Mouse (Mus musculus): ENCODE results near the gene Slit1.

The Slit1 gene

DNA sequence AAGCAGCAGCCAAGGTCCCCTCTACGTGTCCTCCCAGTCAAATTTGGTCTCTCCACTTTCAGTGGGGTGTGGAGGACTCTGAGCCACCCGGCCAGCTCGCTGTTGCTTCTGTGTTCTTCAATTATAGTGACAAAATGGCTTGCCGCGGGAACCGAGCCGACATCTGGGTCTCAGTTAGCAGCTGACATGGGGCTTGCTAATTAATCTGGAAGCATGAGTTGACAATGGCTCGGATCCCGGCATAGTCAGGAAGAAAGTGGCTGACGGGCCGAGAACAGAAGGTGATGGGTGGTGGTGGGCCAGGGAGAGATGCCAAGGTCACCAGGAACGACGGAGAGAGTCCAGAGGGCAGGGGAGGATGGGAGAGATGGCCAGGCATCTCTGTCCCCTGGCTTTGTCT lies 55.2 kb downstream of the Slit1 start:
- peak; percentile 73 for DNase-seq (ENCODE audit: inconsistent ontology term)

DNA sequence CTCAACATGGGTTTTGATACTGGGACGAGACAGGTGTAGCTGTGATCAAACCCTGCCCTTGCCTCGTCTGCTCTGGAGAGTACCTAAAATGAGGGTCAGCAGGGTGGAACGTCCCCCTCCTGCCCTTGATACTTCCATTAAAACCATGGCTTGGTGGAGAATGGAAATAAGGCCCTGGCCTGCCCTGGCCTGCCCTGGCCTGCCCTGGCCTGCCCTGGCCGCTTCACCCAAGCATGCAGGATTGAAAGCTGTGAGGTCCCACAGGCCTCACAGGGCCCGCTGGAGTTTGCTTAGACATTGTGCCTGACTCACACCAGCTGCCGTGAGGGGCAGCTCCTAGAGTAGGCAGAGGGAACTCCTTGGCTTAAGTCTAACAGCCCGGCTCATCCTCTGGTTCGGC lies 55.6 kb downstream of the Slit1 start:
- no peak for DNase-seq (ENCODE audit: inconsistent ontology term)

DNA sequence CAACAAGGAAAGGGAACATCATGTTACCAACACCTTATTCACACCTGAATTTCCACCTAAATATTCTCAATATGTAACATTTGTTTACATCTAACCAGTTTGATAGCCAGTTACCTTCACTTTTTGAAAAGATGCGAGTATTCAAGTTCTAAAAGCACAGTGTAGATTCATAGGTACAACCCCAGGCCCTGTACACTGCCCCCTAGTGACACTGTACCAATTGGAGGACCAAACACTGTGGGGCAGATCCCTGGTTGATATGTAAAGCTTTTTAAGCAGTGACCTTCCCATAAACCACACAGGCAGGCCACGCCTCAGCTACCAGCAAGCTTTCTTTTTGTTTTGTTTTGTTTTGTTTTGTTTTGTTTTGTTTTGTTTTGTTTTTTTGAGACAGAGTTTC lies 57.3 kb downstream of the Slit1 start:
- no peak for DNase-seq (ENCODE audit: inconsistent ontology term)

DNA sequence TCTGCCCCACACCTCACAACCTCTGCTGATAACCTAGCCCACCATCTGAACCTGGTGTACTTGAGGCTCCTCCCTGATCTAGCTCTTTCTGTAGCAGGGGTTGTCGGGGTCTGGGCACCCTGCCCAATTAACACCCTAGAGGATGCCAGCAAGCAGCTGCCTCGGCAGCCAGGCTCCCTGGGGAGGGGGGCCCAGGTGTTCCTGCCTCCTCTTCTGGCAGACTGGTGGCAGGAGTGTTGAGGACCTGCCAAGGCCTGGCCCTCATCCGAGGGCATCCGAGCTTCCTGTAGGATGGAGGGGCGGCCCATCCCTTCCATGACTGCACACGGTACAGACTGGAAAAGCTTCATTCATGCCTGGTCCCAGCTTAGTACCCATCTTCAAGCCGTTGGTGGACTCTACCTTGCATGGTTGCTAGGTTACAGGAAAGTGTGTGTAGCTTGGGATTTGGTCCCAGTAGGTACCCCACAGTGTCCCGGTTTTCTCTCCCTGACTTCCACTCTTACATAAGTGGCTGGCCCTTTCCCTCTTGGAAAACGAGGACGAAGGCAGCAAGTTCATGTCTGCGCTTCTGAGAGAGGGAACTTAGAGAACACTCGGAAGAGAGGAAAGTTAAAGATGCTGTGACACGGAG lies 57.9 kb downstream of the Slit1 start:
- DNase-seq (ENCODE audit: inconsistent ontology term) = no peak

DNA sequence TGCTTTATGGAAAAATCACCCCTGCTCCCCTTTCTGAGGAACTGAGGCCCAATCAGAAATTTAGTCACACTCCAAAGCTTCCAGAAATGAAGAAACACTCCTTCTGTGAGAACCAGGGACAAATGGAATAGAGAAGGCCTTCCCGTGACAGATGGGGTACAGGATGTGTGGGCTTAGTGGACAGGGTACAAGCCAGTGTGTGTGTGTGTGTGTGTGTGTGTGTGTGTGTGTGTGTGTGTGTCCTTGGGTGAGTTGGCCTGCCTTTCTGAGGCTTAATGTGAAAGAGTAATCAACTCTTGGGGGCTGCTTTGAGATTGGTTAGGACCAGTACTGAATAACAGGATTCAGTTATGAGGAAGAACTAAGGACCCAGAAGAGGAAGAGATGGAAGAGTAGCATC lies 58.6 kb downstream of the Slit1 start:
- no peak for DNase-seq (ENCODE audit: inconsistent ontology term)

DNA sequence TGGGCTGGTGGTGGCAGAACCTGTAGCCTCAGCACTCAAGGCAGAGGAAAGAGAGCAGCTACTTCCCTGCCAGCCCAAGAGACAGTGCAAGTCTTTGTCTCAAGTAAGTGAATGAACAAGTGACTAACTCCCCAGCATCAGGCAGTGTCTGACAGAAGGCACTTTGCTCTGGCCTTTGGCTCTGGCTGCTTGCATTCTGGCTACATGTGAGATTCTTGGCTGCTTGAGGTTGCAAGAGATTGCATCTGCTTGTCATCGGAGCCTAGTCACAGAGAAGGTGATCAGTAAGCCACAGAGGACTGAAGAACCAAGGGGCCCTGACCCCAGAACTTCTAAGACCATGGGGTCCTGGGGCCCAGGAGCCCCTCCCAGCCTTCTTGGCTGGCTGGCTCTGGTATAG lies 59.5 kb downstream of the Slit1 start:
- DNase-seq (ENCODE audit: inconsistent ontology term) = peak; percentile 55

DNA sequence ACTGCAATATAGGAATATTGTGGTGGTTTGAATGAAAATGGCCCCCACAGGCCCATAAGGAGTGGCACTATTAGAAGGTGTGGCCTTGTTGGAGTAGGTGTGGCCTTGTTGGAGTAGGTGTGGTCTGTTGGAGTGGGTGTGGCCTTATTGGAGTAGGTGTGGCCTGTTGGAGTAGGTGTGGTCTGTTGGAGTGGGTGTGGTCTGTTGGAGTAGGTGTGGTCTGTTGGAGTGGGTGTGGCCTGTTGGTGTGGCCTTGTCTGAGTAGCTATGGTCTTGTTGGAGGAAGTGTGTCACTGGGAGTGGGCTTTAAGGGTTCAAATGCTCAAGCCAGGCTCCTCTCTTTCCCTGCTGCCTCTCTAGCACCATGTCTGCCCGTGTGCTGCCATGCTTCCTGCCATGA lies 63.2 kb downstream of the Slit1 start:
- DNase-seq (ENCODE audit: inconsistent ontology term) = no peak

DNA sequence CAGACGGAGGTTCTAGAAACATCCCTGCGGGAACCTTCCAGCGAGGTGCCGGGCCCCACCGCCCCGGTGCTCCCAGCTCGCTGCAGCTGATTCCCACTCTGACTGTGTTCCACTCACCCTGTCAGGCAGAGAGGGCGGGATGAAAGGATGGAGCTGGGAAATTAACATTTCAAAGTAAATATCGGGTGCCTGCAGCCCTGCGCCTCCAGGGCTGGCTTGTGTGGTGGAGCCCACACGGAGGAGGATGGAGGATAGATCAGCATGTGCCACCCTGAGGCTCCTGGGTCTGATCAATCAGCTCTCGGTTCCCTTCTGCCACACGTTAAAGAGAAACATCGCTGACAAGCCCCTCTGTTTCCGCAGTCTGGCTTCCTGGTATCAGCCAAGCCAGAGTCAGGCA lies 64.4 kb downstream of the Slit1 start:
- DNase-seq (ENCODE audit: inconsistent ontology term) = no peak

DNA sequence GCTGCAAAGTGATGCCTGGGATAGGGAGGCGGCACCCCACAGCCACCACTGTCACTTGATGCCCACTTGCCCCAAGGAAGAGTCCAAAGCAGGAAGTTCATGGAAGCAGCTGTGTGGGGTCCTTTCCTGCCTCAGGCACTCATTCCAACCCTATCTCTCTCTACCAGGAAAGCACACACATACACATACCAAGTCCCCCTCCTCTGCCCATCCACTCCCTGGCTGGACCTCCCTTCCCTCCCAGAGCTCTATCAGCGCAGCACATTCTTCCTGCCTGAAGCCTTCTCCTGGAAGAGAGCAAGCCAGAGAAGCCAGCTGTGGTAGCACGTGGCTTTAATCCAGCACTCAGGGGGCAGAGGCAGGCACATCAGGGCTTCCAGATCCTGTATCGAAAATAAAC lies 65.9 kb downstream of the Slit1 start:
- DNase-seq (ENCODE audit: inconsistent ontology term) = no peak

DNA sequence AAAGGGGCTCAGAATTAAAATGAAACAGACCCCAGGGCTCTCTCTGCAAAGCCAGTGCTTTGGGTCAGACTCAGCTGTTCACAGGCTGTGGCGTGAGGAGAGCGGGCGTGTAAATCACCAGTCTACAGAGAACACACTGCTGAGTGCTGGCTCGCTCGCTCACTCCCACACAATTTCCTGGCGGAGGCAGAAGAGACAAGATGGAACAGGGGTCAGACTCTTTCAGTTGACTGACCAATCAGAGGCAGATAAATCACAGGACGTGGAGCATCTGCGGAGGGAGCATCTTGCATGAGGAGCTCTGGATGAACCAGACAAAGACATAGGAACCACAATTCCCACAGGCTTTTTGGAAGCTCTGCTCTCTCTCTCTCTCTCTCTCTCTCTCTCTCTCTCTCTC lies 67.9 kb downstream of the Slit1 start:
- DNase-seq (ENCODE audit: inconsistent ontology term) = peak; percentile 60

DNA sequence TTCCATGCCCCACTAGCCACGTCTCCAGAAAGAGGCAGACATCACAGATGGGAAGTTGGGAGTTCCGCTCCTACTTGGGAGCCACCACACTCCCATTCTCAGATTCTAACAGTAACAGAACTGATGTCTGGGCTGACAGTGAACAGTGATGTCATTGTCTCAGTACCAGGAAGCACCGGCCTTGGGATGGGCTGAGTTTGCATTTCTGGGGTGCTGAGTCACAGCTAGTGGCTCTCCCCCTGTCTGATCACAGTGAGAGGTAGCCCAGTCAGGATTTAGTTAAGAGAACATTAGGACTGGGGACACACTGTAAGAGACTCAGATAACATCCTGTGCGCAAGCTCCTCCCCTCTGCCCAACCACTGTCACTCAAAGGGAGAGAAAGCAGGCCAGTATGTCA lies 69.1 kb downstream of the Slit1 start:
- peak; percentile 67 for DNase-seq (ENCODE audit: inconsistent ontology term)

DNA sequence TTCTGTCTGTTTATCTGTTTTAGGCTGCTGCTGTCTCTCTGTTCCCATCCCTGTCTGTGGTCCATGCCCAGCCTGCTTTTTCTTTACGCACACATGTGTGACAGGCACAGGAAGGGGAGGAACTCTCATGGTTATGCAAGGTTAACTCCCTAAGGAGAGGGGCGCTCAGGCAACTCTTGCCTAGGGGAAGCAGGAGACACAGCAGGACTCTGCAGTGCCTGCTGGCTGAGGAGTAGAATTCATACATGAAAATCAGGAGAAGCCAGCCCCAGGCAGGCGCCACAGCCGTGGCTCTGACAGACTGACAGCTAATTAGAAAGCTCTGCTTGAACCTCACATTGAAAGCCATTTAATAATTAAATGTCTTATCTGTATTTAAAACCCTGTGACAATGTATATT lies 70.6 kb downstream of the Slit1 start:
- no peak for DNase-seq (ENCODE audit: inconsistent ontology term)

DNA sequence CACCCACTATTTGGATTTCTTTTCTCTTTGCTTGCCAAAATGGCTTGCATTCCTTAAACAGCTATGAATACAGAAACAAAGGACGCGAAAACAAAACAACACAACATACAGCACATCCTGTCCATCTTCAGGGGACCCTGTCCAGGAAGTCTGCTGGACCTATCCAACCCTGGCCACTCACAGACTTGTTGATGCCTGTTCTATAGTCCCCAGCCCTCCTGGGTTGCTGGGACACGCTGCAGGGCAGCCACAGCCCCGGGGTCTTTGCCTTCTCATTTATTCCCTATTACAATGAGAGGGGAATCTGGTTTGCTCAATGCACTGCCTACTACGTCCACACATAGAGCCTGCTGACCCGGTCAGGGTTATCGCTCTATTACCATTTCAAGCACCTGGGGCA lies 72.5 kb downstream of the Slit1 start:
- no peak for DNase-seq (ENCODE audit: inconsistent ontology term)

DNA sequence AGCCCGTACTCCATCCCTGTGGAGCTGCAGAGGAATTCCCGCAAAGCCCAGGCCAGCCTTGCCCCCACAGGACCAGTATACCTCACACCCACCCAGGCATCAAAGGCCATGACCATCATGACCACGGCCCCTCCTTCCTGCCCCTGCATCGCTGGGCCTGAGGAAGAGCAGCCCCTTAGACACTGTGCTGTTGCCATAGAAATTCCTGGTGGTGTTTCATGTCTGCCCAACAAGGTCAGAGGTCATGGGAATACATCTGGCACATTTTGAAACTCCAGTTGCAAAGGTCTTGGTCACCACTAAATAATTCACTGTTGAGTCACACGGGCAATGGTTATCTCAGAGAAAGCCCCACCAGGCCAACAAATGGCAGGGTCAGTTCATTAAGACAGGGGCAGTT lies 73.0 kb downstream of the Slit1 start:
- DNase-seq (ENCODE audit: inconsistent ontology term) = peak; percentile 58

DNA sequence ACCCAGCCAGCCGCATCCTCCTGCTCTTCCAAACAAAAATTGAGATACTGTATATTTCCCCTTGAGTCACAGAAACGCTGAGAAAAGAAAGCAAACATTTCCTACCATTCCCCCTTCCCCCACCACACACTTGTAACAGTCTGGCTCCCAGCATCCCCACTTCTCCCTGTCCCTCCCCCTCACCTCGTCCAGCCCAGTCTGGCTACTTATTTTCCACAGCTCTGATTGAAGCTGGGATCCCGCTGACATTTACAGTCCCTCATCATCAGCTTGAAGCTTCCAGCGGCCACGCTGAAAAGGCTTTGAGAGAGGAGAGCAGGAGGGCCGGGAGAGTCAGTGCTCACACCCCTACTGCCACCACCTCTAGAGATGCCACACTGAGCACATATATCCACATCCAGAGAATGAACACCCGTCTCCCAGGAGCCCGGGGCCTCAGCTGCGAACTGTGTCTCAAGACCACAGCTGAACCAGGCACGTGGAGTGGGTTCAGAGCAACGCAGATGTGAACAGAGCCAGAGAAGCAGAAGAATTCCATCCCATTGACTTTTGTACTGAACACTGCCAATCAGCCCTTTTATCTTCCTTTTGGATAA lies 73.6 kb downstream of the Slit1 start:
- DNase-seq (ENCODE audit: inconsistent ontology term) = peak; percentile 57

DNA sequence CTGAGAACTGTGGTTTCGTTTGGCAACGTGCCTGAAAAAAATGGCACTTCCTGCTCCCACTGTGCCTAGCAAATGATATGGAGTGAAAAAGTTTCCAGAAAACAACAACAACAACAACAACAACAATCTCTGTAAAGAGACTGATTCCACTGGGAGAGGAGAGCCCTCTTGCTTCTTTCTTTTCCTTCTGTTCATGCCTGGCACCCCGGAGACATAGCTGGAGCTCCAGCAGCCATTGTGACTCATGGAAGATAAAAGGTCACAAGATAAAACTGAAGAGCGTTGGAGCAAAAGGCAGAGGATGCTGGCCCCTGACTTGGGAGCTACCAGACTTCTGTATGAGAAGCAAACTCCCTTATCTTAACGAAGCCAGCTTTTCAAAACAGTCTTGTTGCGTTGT lies 75.9 kb downstream of the Slit1 start:
- no peak for DNase-seq (ENCODE audit: inconsistent ontology term)

DNA sequence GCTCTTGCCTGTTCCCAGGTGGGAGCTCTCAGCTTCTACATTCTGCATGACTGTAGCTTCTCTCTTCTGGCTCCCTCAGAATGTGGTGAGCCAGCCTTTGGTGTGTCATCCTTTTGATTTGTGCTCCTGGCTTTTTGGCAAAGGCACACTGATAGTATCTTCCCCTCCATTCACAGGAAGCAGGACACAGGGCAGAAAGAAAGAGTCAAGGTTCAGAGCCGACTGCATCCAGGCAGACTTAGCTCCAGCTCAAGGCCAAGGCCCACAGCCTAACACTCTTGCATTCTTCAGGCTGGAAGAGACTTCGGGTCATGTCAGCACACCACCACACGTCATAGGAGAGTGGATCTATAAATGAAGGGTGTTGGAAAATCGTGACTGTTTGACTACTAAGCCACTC lies 77.5 kb downstream of the Slit1 start:
- DNase-seq (ENCODE audit: inconsistent ontology term) = no peak

DNA sequence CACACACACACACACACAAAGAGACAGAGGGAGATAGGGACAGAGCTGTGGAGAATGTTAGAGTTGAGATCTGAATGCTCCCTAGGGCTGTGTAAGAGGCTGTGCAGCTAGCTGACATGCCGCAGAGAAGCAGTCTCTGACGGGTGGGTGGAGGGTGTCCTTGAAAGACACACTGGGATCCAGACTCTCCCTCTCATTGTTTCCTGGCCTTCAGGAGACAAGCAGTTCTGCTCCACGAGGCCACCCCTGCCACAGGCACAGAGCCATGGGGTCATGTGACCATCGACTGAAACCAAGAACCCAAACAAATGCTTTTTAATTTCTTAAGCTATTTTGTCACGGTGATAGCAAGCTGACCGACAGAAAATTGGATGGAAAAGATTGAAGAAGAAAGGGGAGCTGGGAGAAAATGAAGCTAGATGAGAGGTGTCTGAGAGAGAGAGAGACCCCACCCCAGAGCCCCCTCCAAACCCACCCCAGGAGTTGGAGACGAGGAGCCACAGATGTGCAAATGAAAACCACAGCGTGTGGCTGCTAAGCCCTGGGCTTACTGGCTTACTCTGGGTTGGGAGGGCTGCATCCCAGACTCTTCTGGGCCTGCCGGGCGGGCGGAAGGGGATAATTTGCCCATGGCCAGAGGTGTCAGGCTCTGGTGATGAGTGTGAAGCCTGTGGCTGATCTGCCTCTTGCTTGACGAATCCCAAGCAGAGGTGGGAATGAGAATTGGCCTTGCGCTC lies 79.8 kb downstream of the Slit1 start:
- DNase-seq (ENCODE audit: inconsistent ontology term) = no peak

DNA sequence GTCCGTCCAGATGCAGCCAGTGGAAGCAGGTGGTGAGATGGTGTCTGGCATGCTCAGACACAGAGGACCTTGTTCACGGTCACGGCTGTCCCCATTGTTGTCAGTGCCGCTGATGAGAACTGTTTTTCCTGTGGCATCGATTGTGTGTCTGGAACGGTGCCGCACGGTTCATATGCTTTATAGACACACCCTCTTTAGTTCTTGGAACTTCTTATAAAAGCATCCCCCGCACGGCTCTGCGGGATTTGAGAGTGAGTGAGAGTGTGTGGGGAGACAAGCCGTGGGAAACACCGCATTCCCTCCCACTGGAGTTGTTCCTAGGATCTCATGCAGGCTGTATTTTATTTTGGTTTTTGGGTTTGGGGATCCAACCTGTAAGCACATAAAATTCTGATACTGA lies 82.0 kb downstream of the Slit1 start:
- no peak for DNase-seq (ENCODE audit: inconsistent ontology term)

DNA sequence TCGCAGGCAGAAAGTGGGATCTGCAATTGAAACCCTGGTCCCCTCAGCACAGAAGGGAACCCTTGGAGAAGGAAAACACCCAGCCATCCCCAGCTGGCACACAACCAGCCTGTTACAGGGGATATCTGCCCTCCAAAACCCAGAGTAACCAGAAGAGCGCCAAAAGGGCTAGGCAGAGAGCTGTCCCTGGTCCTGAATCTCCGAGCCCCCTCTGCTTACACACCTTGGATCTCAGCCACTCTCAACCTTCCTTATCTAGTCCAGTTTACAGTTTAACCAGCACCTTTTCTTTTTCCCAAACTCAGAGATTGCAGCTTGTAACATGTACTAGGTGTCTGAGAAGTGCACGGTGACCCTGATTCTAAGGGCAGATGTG lies 82.5 kb downstream of the Slit1 start:
- DNase-seq (ENCODE audit: inconsistent ontology term) = peak; percentile 64

DNA sequence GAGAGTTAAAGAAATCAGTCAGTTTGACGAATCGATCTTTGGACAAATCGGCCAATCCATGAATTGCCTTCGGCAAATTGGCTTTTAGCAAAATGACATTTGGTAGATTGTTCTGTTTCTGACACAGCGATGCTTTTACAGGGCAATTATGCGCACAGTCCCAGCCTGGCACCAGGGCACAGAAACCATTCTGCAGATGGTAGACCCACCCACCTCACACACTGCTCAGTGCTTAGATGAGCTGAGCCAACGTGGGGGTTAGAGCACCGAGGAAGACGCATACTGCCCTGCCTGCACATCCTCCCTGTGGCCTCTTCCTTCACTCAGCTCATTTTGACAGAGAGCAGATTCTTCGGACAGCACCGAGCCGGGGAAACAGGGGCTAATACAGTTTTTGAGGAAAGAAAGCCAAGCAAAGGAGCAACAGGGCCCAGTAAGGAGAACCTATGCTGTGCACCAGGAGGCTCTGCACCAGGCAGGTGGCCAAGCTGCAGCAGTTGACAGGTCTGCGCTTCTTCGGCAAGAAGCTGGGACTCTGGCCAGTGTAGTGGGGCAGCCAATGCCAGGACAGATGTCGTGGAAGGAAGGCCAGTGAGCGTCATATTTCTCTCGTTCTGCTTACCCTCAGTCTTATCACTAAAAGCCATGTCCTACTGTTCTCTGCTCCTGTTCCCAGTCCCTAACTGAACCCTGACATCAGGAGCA lies 83.0 kb downstream of the Slit1 start:
- no peak for DNase-seq (ENCODE audit: inconsistent ontology term)

DNA sequence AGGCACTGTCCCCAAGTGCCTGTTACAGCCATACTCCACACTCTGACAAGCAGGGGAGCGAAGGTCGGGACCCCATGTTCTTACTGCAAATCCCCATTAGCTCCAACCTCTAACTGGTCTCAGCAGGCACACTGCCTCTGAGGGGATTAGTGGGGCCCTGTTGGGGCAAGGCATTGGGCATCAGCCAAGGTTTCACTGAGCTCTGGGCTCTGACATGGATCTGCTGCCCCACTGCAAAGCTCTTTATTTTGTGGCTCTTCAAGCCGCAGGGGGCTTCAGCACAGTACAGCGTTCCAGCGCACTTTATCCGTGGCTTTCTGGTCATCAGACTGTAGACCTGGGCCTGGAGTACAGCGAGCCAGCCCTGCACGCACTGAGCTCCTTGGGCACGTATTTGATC lies 86.0 kb downstream of the Slit1 start:
- DNase-seq (ENCODE audit: inconsistent ontology term) = no peak

DNA sequence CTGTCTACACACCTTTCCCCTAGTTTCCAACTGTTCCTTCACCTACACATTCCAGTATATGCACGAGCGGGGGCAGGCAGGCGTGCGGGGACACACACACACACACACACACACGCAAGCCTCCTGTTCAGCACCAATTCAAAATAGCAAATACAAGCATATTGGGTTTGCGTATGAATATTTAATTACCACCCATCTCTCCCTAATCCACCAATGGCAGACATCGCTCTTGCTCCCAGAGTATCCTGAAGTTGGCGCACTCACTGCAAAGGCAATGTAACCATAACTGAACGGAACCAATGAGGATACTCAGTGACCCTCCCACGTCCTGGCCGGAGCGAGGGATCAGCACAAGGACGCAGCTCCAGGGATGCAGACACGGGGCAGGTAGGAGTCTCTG lies 86.8 kb downstream of the Slit1 start:
- DNase-seq (ENCODE audit: inconsistent ontology term) = no peak

Data from Muller cell, postnatal 12 days (primary cell).